Mouse (Mus musculus) limb, embryonic 15.5 days (tissue): ENCODE results near the gene Hdx. TPM values are rescaled to one million over a fixed set of nuclear protein-coding genes. Genes with fewer than 3 reads are reported as not detected.
A peak's percentile ranks its signal among the peaks of the same experiment; 100 is the strongest.

Experiments used
- ATAC-seq: fragments of 200-750 bp; cut with Nextera tagmentation; 2 replicates; pipeline ENCODE4 v1.8.0; 2017; ENCODE audit warnings: low read depth, moderate TSS enrichment; ENCODE audit not compliant: insufficient number of reproducible peaks, low FRiP score, low TSS enrichment
- H3K27ac ChIP-seq: fragments of 300-500 bp; sonication (generic); 2 replicates; pipeline ENCODE4 v1.5.1; 2015; ENCODE audit warnings: moderate library complexity, mild to moderate bottlenecking, inconsistent platforms
- H3K27me3 ChIP-seq: fragments of 300-500 bp; sonication (generic); 2 replicates; pipeline ENCODE4 v1.6.1; 2015; ENCODE audit warnings: inconsistent platforms
- H3K36me3 ChIP-seq: fragments of 300-500 bp; sonication (generic); 2 replicates; pipeline ENCODE4 v1.6.1; 2015; ENCODE audit warnings: inconsistent platforms
- H3K4me1 ChIP-seq: fragments of 300-500 bp; sonication (generic); 2 replicates; pipeline ENCODE4 v1.6.1; 2015; ENCODE audit warnings: inconsistent platforms
- H3K4me2 ChIP-seq: fragments of 300-500 bp; sonication (generic); 2 replicates; pipeline ENCODE4 v1.6.1; 2015; ENCODE audit warnings: mild to moderate bottlenecking, inconsistent platforms
- H3K4me3 ChIP-seq: fragments of 300-500 bp; sonication (generic); 2 replicates; pipeline ENCODE4 v1.5.1; 2015; ENCODE audit warnings: mild to moderate bottlenecking, inconsistent platforms
- H3K9ac ChIP-seq: fragments of 300-500 bp; sonication (generic); 2 replicates; pipeline ENCODE4 v1.6.1; 2015; ENCODE audit warnings: inconsistent platforms
- H3K9me3 ChIP-seq: fragments of 300-500 bp; sonication (generic); 2 replicates; pipeline ENCODE4 v1.6.1; 2016; ENCODE audit warnings: inconsistent platforms
- WGBS: fragments of 180-500 bp; shearing (Covaris S2); methylation state at CpG from one replicate; pipeline ENCODE4 v1.1.7; 2015; 5-methylcytosine and 5-hydroxymethylcytosine counted together
- polyA plus RNA-seq: library from polyadenylated mRNA; unstranded; fragments of >200 nt; fragmentation: Nextera tagmentation; extraction: Ambion mirVana; gene quantifications from 2 replicates; pipeline ENCODE4 v1.2.1, GENCODE M21; 2015

The Hdx gene
- polyA plus RNA-seq, result 0.42 and 0.50 TPM in 2 replicates

GRCm38 (mm10) chrX:111696356-111697282 lies at the start of gene Hdx:
Hdx (minus strand) TSS chrX:111697079.
- 23% methylated on average over 26 of the region's 26 CpGs for WGBS
- no peaks in the 10 kb centered on the region for H3K9me3 ChIP-seq
- peak within 1 kb of the TSS; percentile 45 for H3K4me3 ChIP-seq
- H3K4me1 ChIP-seq, result no peaks in the 10 kb centered on the region
- H3K36me3 ChIP-seq, result no peaks in the 10 kb centered on the region
- H3K27me3 ChIP-seq, result no peaks in the 10 kb centered on the region
- no peak for ATAC-seq
- peak within 1 kb of the TSS; percentile 53 for H3K4me2 ChIP-seq
- no peak within 1 kb of the TSS for H3K27ac ChIP-seq
- 0 out of 2 replicates have a peak within 1 kb of the TSS, but pooled peaks have one; percentile 20 for H3K9ac ChIP-seq

DNA sequence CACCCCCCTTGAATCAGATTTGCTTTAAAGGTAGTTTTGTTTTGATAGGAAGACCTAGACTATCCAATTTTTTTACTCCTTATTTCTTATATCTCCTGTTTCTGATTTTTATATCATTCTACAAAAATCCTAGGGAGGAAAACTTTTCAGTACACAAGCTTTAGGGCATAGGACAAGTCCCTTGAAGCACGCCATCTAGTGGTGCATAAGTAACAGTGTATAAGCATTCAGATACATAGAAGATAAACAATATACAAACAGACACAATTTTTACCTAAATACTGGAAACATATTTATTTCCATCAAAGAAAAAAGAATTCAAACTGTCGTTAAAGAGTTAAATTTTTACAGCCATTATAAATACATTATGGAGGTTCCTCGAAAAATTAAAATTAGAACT lies 11.2 kb downstream of the Hdx start:
- WGBS, result 53% methylated on average over 3 of the region's 3 CpGs
- no peak overlapping the region for H3K27ac ChIP-seq
- no peak overlapping the region for H3K4me3 ChIP-seq
- no peaks in the 10 kb centered on the region for H3K4me1 ChIP-seq
- no peak overlapping the region for H3K9ac ChIP-seq
- no peaks in the 10 kb centered on the region for H3K9me3 ChIP-seq
- no peak for ATAC-seq
- H3K27me3 ChIP-seq, result no peaks in the 10 kb centered on the region
- H3K36me3 ChIP-seq, result no peaks in the 10 kb centered on the region
- H3K4me2 ChIP-seq, result no peak overlapping the region

DNA sequence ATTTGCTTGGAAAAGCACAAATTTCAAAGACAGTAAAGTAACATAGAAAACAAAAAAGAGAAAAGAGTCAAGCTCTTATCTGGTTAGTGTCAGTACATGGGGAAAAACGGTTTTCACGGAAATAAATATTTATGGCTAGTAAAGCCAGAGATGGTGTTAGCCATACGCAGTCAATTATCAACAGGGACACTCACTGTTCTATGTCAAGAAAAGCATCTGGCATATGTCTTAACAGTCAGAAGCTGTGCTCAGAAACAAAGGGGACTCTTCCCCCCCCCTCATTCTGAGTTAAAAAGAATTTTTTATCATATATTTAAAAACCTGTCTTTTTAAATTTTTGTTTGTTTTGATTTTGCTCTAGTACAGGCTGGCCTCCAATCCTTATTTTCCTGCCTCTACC lies 25.2 kb downstream of the Hdx start:
- Histone ChIP-seq H3K27me3 (no peaks in the 10 kb centered on the region), H3K4me1 (no peaks in the 10 kb centered on the region), H3K9ac (no peak overlapping the region), H3K27ac (no peak overlapping the region), H3K4me3 (no peak overlapping the region), H3K36me3 (no peaks in the 10 kb centered on the region), H3K4me2 (no peak overlapping the region), H3K9me3 (no peaks in the 10 kb centered on the region)
- 52% methylated on average over 3 of the region's 3 CpGs for WGBS
- ATAC-seq, result no peak

DNA sequence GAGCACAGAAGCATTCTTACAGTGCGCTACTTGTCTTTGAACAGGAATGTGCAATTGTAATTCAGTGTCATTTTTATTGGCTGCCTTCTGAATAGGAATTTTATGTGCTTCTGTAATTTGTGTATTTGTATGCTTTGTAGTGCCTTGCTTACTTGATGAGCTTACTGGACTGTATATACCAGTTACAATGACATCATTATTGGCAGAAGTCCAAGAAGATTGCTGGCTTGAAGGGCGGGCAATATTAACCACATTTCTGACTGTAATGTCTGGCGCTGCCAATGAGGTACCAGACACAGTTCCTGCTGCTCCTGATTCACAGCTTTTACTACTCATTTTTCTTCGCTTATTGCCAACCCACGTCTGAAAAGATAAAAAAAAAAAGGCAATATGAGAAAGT lies 36.5 kb downstream of the Hdx start:
- H3K4me1 ChIP-seq, result no peaks in the 10 kb centered on the region
- no peak overlapping the region for H3K27ac ChIP-seq
- H3K4me3 ChIP-seq, result no peak overlapping the region
- H3K9me3 ChIP-seq, result no peaks in the 10 kb centered on the region
- no peak overlapping the region for H3K9ac ChIP-seq
- H3K4me2 ChIP-seq, result no peak overlapping the region
- H3K27me3 ChIP-seq, result no peaks in the 10 kb centered on the region
- no peaks in the 10 kb centered on the region for H3K36me3 ChIP-seq
- 57% methylated on average over 5 of the region's 5 CpGs for WGBS
- no peak for ATAC-seq

DNA sequence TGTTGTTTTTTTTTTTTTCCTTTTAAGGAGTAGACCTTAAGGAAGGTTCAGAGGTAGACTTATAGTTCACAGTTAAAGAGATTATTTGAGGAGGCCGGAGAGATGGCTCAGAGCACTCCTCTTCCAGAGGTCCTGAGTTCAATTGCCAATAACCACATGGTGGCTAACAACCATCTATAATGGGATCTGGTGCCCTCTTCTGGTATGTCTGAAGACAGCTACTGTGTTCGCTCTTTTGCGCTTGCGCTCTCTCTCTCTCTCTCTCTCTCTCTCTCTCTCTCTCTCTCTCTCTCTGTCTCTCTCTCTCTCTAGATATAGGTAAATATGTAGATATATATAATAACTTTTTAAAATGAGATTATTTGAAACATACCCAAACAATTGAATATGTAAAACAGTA lies 38.2 kb downstream of the Hdx start:
- Histone ChIP-seq H3K4me1 (no peaks in the 10 kb centered on the region), H3K4me2 (no peak overlapping the region), H3K27ac (no peak overlapping the region), H3K9me3 (no peaks in the 10 kb centered on the region), H3K36me3 (no peaks in the 10 kb centered on the region), H3K27me3 (no peaks in the 10 kb centered on the region), H3K9ac (no peak overlapping the region), H3K4me3 (no peak overlapping the region)
- WGBS, result 98% methylated on average over 4 of the region's 4 CpGs
- ATAC-seq, result no peak

DNA sequence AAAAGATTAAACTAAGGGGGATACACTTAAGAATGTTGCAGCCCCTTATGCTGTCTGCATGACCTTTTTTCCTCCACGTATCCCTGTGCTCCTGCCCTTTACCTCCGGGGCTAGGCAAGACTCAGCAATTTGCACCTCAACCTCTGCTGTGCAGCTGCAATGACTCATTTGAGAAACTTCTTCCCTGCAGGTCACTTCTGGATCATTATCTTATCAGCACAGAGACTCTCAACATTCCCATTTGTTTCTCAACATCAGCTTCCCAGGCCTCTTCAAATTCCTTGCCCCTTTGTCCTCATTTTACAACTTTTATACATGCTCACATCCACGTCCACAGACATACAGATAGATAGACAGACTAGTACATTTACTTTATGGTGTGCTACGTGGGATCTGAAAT lies 51.9 kb downstream of the Hdx start:
- Histone ChIP-seq H3K9me3 (no peaks in the 10 kb centered on the region), H3K9ac (no peak overlapping the region), H3K4me1 (no peaks in the 10 kb centered on the region), H3K27me3 (no peaks in the 10 kb centered on the region), H3K4me3 (no peak overlapping the region), H3K27ac (no peak overlapping the region), H3K4me2 (no peak overlapping the region), H3K36me3 (no peaks in the 10 kb centered on the region)
- no peak for ATAC-seq
- WGBS, result 77% methylated on average over 4 of the region's 4 CpGs

GRCm38 (mm10) chrX:111640616-111641015 lies 56.3 kb downstream of the Hdx start:
- H3K27me3 ChIP-seq, result no peaks in the 10 kb centered on the region
- H3K27ac ChIP-seq, result no peak overlapping the region
- H3K36me3 ChIP-seq, result no peaks in the 10 kb centered on the region
- ATAC-seq, result no peak
- no peak overlapping the region for H3K4me3 ChIP-seq
- whole genome bisulfite sequencing, result 84% methylated on average over 5 of the region's 5 CpGs
- no peak overlapping the region for H3K9ac ChIP-seq
- H3K9me3 ChIP-seq, result no peaks in the 10 kb centered on the region
- no peak overlapping the region for H3K4me2 ChIP-seq
- no peaks in the 10 kb centered on the region for H3K4me1 ChIP-seq

DNA sequence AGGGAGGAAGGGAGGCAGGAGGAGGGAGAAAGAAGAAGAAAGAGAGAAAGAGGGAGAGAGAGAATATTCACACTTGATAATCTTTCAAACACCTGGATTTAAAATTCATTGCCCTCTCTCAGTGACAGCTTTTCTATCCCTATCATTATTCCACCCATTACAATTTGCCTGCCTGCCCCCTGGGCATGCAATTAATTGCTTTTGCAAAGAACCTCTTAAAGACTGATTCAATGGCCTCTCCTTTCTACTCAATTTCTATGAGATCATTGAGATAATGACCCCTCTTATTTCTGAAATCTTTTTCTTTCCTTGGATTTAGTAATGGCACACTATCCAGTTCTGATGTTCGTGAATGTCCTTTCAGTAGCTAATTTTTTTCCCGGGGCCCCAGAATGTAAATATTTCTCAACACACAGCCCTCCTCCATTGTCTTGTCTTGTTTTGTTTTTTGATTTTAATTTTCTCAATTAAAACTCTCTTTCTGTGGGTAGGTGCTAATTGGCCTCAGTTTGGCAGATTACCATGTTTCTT lies 99.2 kb downstream of the Hdx start:
- Histone ChIP-seq H3K36me3 (no peaks in the 10 kb centered on the region), H3K4me1 (no peaks in the 10 kb centered on the region), H3K27me3 (no peaks in the 10 kb centered on the region), H3K4me2 (no peak overlapping the region), H3K9ac (no peak overlapping the region), H3K27ac (no peak overlapping the region), H3K4me3 (no peak overlapping the region), H3K9me3 (no peaks in the 10 kb centered on the region)
- ATAC-seq, result no peak
- 85% methylated on average over 2 of the region's 2 CpGs for WGBS

DNA sequence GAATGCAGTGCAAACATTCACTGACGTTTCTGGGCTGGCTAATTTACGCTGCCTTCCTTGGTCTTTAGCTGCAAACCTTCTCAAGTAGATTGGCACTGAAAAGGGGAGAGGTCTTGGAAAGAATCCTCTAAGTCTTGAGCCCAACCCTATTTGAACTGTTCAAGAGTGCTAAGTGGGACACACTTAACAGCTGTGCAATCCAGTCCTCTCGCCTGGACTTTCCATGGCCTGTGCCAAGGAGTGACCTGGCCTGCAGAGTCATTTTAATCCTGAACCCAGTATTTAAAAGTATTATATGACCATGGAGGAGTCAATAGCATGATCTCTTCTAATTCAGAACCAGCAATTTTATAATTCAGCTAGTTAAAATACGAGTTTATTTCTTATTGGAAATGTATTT lies 109.3 kb downstream of the Hdx start:
- Histone ChIP-seq H3K27me3 (no peaks in the 10 kb centered on the region), H3K9ac (no peak overlapping the region), H3K36me3 (no peaks in the 10 kb centered on the region), H3K4me2 (no peak overlapping the region), H3K27ac (no peak overlapping the region), H3K4me3 (no peak overlapping the region), H3K4me1 (no peaks in the 10 kb centered on the region), H3K9me3 (no peaks in the 10 kb centered on the region)
- 70% methylated on average over 4 of the region's 4 CpGs for WGBS
- ATAC-seq, result no peak

- ATAC-seq, result no peak
- Histone ChIP-seq H3K36me3 (no peaks in the 10 kb centered on the region), H3K4me1 (no peaks in the 10 kb centered on the region), H3K9ac (no peak overlapping the region), H3K27ac (no peak overlapping the region), H3K27me3 (no peaks in the 10 kb centered on the region), H3K4me3 (no peak overlapping the region), H3K4me2 (no peak overlapping the region), H3K9me3 (no peaks in the 10 kb centered on the region)
- 82% methylated on average over 2 of the region's 2 CpGs for WGBS
Measured at GRCm38 (mm10) chrX:111577044-111577443, 119.8 kb downstream of the Hdx start.

DNA sequence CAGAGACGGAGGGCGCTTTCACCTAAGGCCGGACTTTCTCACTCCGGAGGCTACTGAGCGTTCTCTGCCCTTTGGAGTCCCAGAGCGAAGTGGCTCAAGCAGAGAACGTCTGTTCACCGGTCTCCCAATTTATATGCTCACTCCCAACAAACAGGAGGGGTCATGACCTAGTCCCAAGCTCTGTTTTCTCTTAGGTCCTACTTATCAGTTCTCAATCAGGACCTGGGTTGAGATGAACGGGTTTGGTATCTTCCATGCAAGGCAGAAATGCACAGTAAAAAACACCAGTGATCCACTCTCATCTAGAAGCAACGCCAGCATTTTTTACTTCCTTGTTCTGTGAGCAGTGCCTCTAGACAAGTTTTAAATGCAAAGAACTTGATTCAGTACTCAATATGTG lies 159.0 kb downstream of the Hdx start, which contains the start of gene Rps6ka6:
Gene Rps6ka6, minus strand, starts transcription at position 101 of the 400 bp plus-strand sequence.
- no peak within 1 kb of the TSS for H3K4me3 ChIP-seq
- no peaks in the 10 kb centered on the region for H3K9me3 ChIP-seq
- H3K27me3 ChIP-seq, result no peaks in the 10 kb centered on the region
- no peaks in the 10 kb centered on the region for H3K36me3 ChIP-seq
- no peaks in the 10 kb centered on the region for H3K4me1 ChIP-seq
- 63% methylated on average over 10 of the region's 10 CpGs for WGBS
- H3K4me2 ChIP-seq, result no peak within 1 kb of the TSS
- no peak within 1 kb of the TSS for H3K27ac ChIP-seq
- no peak for ATAC-seq
- no peak within 1 kb of the TSS for H3K9ac ChIP-seq
